Mouse (Mus musculus): ENCODE results near the gene Rcn3.
A peak's percentile ranks its signal among the peaks of the same experiment; 100 is the strongest.

DNA sequence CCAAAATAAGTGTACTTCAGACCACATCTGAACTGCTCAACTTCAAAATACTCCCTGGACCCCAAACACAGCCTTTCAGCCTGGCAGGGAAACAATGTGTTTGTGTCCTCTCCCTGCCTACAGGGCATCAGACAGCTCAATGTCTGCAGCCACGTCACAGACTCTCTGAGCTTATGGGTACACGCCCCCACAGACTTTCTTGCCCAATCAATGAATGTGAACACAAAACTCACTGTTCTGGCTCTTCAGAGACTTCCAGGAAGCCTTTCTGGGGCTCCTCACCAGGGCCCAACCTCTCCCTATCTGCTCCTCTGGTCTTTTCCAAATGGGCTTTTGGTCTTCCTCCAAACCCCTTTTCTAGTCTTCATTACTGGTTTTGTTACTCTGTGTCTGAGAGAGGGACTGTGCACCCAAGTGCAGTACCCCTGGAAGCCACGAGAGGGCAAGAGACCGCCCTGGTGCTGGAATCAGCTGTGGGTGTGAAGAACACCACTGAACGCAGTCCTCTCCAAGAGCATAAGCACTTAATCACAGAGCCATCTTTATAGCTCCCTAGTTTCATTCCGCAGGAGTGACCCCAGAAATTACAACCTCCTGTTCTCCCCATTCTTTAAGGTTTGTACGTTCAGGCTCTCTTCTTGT lies 54.2 kb downstream of the Rcn3 start:
- TF ChIP-seq CTCF (IDR thresholded peaks at IDR 0.05; ENCODE audit: low read depth), result peak; percentile 89
- no peak for TF ChIP-seq EP300 (IDR thresholded peaks at IDR 0.05; ENCODE audit: low read depth)

Data from liver, postnatal 0 days (tissue).